In genomic region chr19:36843866-36844265, GRCm38 (mm10) we compare ENCODE assay signal across 23 mouse cellular contexts. TPM values are rescaled to one million over a fixed set of nuclear protein-coding genes. Genes with fewer than 3 reads are reported as not detected.
DNase-seq lines count a peak whose midpoint lies in the region; ATAC-seq and TF ChIP-seq lines count a peak whose summit lies in the region.
"Had no signal": no experiment of that assay in that cellular context is flagged by ENCODE, and none has a peak within 500 bp of the region (broad histone marks: within the 10 kb centered on the region; RNA-seq: fewer than 3 reads in every experiment).

No protein-coding gene starts in this region.

- H3K36me3 ChIP-seq in hindbrain, postnatal 0 days (ENCODE audit: insufficient read depth, low read length), result peaks cover 6% of the 10 kb centered on the region
- H3K36me3 ChIP-seq in hindbrain, embryonic 16.5 days (ENCODE audit: control insufficient read depth, insufficient read depth, low read length), result peaks cover 6% of the 10 kb centered on the region
- peaks cover 3% of the 10 kb centered on the region; the same call in 1 of the 2 replicates for H3K36me3 ChIP-seq in lung, postnatal 0 days (ENCODE audit: insufficient read depth, low read length)

- whole genome bisulfite sequencing in hindbrain, postnatal 0 days, result 93% methylated on average over 11 of the region's 11 CpGs
- WGBS in hindbrain, embryonic 16.5 days, result 90% methylated on average over 11 of the region's 11 CpGs
- 91% methylated on average over 11 of the region's 11 CpGs for WGBS in lung, postnatal 0 days

- H3K4me2 ChIP-seq in hindbrain, postnatal 0 days (ENCODE audit: low read depth, low read length), result no peak overlapping the region
- H3K4me2 ChIP-seq in hindbrain, embryonic 16.5 days (ENCODE audit: low read length), result no peak overlapping the region
- H3K4me2 ChIP-seq in lung, postnatal 0 days (replicated peaks; ENCODE audit: low read depth, low read length), result no peak overlapping the region
- H3K4me2 ChIP-seq: embryonic facial prominence, embryonic 13.5 days; forebrain, embryonic 12.5 days; heart, embryonic 11.5 days; heart, embryonic 15.5 days; hindbrain, embryonic 14.5 days had no signal

- ATAC-seq in hindbrain, postnatal 0 days, result no peak
- ATAC-seq in hindbrain, embryonic 16.5 days, result no peak
- ATAC-seq in lung, postnatal 0 days, result no peak
- ATAC-seq in CD4-positive, CD25-positive, alpha-beta regulatory T cell, adult 4 months, result no peak
- ATAC-seq: activated CD4-positive, CD25-positive, alpha-beta regulatory T cell, adult 4 months; forebrain, embryonic 16.5 days had no signal

- H3K9ac ChIP-seq in hindbrain, postnatal 0 days (replicated peaks; ENCODE audit: low read length), result no peak overlapping the region
- H3K9ac ChIP-seq in hindbrain, embryonic 16.5 days (ENCODE audit: low read depth, low read length), result no peak overlapping the region
- no peak overlapping the region for H3K9ac ChIP-seq in lung, postnatal 0 days (replicated peaks; ENCODE audit: low read depth)
- H3K9ac ChIP-seq: embryonic facial prominence, embryonic 13.5 days; forebrain, embryonic 12.5 days; heart, embryonic 15.5 days; hindbrain, embryonic 14.5 days had no signal

- peak; percentile 10; the same call in 1 of the 2 replicates for TF ChIP-seq CTCF in hindbrain, postnatal 0 days (IDR thresholded peaks at IDR 0.05; ENCODE audit: low read depth)
- TF ChIP-seq CTCF in lung, postnatal 0 days (IDR thresholded peaks at IDR 0.05), result 0 out of 2 replicates have a peak, but pooled peaks have one; percentile 11

- no peaks in the 10 kb centered on the region for H3K4me1 ChIP-seq in hindbrain, postnatal 0 days (ENCODE audit: insufficient read depth, low read length)
- H3K4me1 ChIP-seq in hindbrain, embryonic 16.5 days (ENCODE audit: control insufficient read depth, insufficient read depth, low read depth, low read length), result no peaks in the 10 kb centered on the region
- H3K4me1 ChIP-seq in lung, postnatal 0 days (ENCODE audit: insufficient read depth, low read depth, low read length), result no peaks in the 10 kb centered on the region
- H3K4me1 ChIP-seq: embryonic facial prominence, embryonic 13.5 days; forebrain, embryonic 12.5 days; hindbrain, embryonic 10.5 days had no signal

- H3K27ac ChIP-seq in hindbrain, postnatal 0 days, result no peak overlapping the region
- no peak overlapping the region for H3K27ac ChIP-seq in hindbrain, embryonic 16.5 days (ENCODE audit: low read depth, low read length)
- no peak overlapping the region for H3K27ac ChIP-seq in lung, postnatal 0 days (ENCODE audit: low read length)
- H3K27ac ChIP-seq: embryonic facial prominence, embryonic 13.5 days; forebrain, embryonic 12.5 days; heart, embryonic 15.5 days; hindbrain, embryonic 10.5 days; hindbrain, embryonic 14.5 days had no signal

- TF ChIP-seq EP300 in lung, postnatal 0 days (IDR thresholded peaks at IDR 0.05), result no peak

- H3K9me3 ChIP-seq in hindbrain, postnatal 0 days (ENCODE audit: low read length), result no peaks in the 10 kb centered on the region
- no peaks in the 10 kb centered on the region for H3K9me3 ChIP-seq in hindbrain, embryonic 16.5 days (ENCODE audit: control insufficient read depth, low read length)
- H3K9me3 ChIP-seq in lung, postnatal 0 days (ENCODE audit: low read length), result no peaks in the 10 kb centered on the region
- H3K9me3 ChIP-seq: embryonic facial prominence, embryonic 13.5 days; forebrain, embryonic 12.5 days; G1E; heart, embryonic 15.5 days; hindbrain, embryonic 10.5 days had no signal

- DNase-seq in hindbrain, postnatal 0 days (ENCODE audit: low spot score), result no peak
- DNase-seq in lung, postnatal 0 days (ENCODE audit: low spot score), result no peak
- no peak for DNase-seq in lung, postnatal 10 days
- DNase-seq in ES-CJ7 (ENCODE audit: low read depth, low spot score), result peak; percentile 61
- no peak for DNase-seq in right cerebral cortex, postnatal 14 days
- DNase-seq: adrenal gland, postnatal 14 days; cerebellum, adult 18-20 months; cerebellum, adult 9-11 months; cerebellum, postnatal 36 days; gastrocnemius, postnatal 10 days; heart, adult 18-20 months had no signal

- no peak overlapping the region for H3K4me3 ChIP-seq in hindbrain, postnatal 0 days (ENCODE audit: low read length)
- H3K4me3 ChIP-seq in hindbrain, embryonic 16.5 days (ENCODE audit: low read length), result no peak overlapping the region
- H3K4me3 ChIP-seq in lung, postnatal 0 days (ENCODE audit: low read depth, low read length), result no peak overlapping the region
- H3K4me3 ChIP-seq: embryonic facial prominence, embryonic 13.5 days; forebrain, embryonic 12.5 days; heart, embryonic 15.5 days; hindbrain, embryonic 10.5 days had no signal

- no peaks in the 10 kb centered on the region for H3K27me3 ChIP-seq in hindbrain, postnatal 0 days (ENCODE audit: insufficient read depth, low read length)
- no peaks in the 10 kb centered on the region for H3K27me3 ChIP-seq in hindbrain, embryonic 16.5 days (replicated peaks; ENCODE audit: control insufficient read depth, insufficient read depth, low read length)
- no peaks in the 10 kb centered on the region for H3K27me3 ChIP-seq in lung, postnatal 0 days (replicated peaks; ENCODE audit: insufficient read depth, low read length)
- H3K27me3 ChIP-seq: CH12.LX; embryonic facial prominence, embryonic 13.5 days; forebrain, embryonic 12.5 days; heart, embryonic 15.5 days had no signal

RNA-seq across cellular contexts. Expression of gene Tnks2, which starts 9.8 kb away (rescaled TPM):
- total RNA-seq in hindbrain, postnatal 0 days (2014; rRNA removed), result 128 and 138 TPM in 2 replicates
- polyA plus RNA-seq in hindbrain, postnatal 0 days (2015; fragmentation: Nextera tagmentation; extraction: Ambion mirVana), result 26.1 and 28.7 TPM in 2 replicates
- 19.0 and 36.7 TPM in 2 replicates for polyA plus RNA-seq in hindbrain, embryonic 16.5 days (2015; fragmentation: Nextera tagmentation; extraction: Ambion mirVana)
- polyA plus RNA-seq in lung, postnatal 0 days (2015; fragmentation: Nextera tagmentation; extraction: Ambion mirVana), result 25.4 and 28.7 TPM in 2 replicates
- polyA plus RNA-seq in CD4-positive, CD25-positive, alpha-beta regulatory T cell, adult 4 months (2017; shearing (Covaris generic)), result 10 to 100 TPM; 23.5 to 34.1 TPM
